Mouse (Mus musculus) megakaryocyte-erythroid progenitor cell, adult 5-6 weeks (primary cell): ENCODE measurements around the gene Pou2f2. TPM values are rescaled to one million over a fixed set of nuclear protein-coding genes. Genes with fewer than 3 reads are reported as not detected.

ENCODE experiments used
- ATAC-seq: replicated peaks from 2 replicates; pipeline ENCODE4 v1.8.0; 2016; ENCODE audit warnings: mild to moderate bottlenecking, inconsistent platforms; ENCODE audit not compliant: severe bottlenecking, poor library complexity, low FRiP score, low TSS enrichment
- total RNA-seq, 2 experiments: library from RNA; stranded (forward) in 1 of 2; stranded (reverse) in 1 of 2; fragments of 200-1000, 215-1000 nt in 1 of 2; fragments of >200 nt in 1 of 2; fragmentation: Nextera tagmentation in 1 of 2; gene quantifications; 2 replicates each; pipeline ENCODE4 v1.2.3; 2014 to 2017

Gene Pou2f2
- total RNA-seq (2014; fragmentation: Nextera tagmentation) (0.40 and 0.57 TPM in 2 replicates), total RNA-seq (2017) (0.91 TPM in 1 of 2 replicates, not detected in the other)

- peak; percentile 66 for ATAC-seq
Measured at GRCm38 (mm10) chr7:25179606-25180161, at the start of gene Pou2f2. TSS of gene Pou2f2 (minus strand) at chr7:25179726.

DNA sequence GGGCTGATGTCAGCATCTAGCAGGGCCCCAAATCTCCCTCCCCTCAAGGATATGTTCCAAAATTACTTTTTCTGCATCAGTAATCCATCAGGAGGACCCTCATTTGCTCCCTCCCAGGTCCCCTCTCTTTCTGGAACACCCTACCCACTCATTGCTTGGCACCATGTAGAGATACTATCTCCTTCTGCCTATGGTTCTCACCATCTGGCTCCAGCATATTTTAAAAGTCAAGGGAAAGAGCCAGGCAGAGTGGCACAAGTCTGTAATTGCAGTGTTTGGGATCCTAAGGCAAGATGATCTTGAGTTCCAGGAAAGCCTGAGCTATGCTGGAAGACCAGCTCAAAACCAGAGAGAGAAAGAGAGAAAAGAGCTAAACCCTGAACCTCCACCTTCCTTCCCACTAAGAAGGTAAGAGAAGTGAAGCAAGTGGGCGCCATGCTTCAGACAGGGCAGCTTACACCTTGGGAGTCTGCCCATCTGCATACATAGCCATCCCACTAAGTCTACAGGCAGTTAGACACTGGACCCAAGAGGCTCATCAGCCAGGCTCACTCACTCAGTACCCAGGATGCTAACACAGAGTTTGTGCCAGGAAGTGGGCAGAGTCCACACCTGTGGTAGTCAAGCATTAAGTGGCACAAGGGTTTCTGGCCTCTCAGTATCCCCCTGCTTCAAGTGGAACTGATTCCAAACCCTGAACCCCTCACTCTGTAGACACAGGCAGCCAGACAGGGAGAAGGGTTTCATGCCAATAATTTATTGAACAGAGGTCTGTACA lies 48.2 kb upstream of the Pou2f2 start:
- no peak for ATAC-seq

DNA sequence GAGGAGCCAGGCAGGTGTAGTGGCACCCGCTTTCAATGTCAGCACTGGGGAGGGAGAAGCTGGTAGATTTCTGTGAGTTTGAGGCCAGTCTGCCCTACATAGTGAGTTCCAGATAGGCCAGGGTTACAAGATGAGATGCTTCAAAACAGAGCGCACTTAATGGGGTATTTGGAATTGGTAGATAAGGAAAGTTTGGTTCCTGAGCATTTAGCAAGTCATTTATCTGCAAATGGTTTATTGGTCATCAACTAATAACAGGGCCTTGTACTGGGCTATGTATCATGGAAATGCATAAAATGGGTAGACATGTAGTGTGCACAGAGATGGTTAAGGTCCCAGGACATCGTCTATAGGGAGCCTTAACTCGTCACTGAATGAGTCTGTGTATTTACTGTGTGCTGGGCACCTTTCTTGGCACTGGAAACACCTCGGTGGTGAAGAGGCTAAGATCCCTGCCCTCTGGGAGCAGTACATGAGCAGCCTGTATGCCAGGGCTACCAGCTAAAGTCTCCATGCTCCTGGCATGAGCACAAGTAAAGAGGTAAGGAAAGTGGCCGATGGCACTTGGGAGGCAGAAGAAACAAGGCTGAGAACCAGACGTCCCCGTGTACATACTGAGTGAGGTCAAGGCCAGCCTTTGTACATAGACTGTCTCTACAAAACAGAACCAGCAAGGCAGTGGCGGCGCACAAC lies 42.9 kb upstream of the Pou2f2 start:
- no peak for ATAC-seq

DNA sequence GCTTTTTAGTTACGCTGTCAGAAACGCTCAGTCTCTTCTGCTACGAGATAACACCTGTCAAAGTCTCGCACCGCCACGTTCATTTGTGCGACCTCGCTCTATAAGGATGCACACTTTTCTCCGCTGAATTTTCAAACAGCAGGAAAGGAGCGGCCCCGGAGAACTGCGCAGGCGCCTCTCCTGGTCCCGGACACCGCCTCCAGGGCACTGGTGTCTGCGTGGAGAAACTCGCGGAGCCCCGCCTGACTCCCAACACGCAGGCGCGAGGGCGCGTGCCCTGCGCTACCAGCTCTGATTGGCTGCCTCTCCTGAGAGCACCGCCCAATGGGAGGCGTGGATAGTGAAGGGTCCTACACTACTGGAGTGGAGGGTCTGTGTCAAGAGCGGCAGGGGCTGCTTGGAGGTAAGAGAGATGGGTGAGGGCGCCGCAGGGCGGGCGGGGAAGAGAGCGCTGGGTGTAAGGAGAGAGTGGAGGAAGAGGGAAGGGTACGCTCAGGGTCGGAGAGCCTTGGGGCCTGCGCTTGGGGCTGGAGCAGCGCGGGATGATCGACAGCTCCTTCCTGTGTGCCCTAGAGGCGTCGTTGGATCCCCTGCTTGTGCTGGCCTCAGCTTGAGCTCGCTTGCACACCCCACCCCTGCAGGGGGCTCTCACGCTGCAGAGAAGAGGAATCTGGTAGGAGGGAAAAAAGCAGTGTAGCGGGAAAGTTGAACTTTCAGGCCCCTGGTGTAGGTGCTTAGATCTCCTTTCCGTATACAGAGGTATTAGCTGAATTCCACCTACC lies 41.8 kb upstream of the Pou2f2 start, which contains the start of gene Zfp526:
Gene Zfp526, plus strand, starts transcription at position 324 of the 782 bp plus-strand sequence.
- peak; percentile 63 for ATAC-seq

DNA sequence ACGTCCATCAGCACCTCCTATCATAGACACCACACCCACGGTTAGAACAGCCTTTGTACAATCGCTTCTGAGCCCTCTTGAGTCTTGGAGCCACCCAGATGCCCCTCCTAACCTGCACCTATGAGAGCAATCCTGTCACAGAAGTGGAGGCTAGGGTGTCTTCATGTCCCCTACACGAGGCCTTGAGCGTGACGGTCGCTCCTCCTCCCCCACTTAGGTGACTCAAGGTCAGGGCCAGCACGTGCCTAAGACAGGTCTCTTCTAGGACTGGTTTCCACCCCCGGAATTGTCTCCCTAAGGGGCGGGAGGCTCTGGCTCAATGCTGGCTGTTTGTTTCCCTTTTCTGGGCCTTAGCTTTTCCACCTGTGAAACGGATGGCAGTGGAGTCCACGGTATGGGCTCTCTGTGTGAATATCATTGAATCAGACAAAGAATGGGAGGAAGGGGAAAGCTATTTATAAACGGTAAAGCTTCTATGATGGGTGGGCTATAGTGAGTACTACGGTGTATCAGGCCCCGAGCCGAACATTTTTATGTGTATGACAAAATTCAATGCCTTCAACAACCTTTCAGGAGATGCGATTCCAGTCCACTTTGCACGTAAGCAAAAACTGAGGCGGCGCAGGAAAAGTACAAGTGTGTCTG lies 41.1 kb upstream of the Pou2f2 start, which contains the start of gene Dedd2:
Gene Dedd2, minus strand, starts transcription at position 159 of the 645 bp plus-strand sequence.
- peak; percentile 31 for ATAC-seq

DNA sequence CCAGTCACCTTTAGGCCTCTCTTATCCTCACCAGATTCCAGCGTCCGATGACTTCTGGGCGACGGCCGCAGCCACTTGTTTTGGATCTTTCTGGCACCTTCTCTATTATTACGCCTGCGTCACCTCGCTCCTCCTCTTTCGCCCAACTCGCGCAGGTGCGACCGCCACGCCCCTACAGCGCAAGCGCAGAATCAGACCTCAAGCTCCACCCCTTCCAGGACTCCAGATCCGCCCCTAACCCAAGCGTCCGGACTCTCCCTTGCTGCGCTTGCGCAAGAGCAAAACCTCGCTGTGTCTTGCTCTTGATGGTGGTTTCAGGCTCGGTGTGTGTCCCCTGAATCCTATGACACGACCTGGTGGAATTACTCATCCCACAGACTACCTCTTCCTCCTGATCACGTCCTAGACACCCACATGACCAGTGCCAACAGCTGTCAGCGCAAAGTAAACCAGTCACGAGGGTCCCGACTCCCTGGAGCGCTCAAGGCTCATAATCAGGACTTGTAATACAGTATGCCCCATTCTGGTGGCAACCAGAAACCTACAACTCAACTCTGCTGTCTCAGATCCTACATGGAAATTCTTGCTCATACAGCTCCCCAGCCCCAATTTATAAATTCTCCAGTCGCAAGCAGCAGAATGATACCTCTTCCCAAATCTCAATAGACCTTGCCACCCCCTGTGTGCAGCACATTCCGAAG lies 40.4 kb upstream of the Pou2f2 start:
- peak; percentile 50 for ATAC-seq

DNA sequence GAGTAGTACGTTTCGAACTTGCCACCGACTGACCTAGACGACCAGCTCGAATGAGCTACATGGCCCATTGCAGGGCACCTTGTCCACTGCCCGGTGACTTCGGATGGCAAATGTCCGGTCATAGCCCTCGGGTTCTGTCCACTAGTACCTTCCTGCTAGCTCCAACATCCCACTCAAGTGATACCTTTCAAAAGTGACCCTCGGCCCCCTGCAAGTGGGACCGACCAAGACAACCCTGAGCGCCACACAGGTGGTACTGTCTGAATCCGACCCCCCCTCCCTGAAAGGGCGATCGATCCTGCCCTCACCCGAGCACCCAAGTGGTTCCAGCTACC lies 39.9 kb upstream of the Pou2f2 start:
- 0 out of 2 replicates have a peak, but pooled peaks have one; percentile 0 for ATAC-seq

DNA sequence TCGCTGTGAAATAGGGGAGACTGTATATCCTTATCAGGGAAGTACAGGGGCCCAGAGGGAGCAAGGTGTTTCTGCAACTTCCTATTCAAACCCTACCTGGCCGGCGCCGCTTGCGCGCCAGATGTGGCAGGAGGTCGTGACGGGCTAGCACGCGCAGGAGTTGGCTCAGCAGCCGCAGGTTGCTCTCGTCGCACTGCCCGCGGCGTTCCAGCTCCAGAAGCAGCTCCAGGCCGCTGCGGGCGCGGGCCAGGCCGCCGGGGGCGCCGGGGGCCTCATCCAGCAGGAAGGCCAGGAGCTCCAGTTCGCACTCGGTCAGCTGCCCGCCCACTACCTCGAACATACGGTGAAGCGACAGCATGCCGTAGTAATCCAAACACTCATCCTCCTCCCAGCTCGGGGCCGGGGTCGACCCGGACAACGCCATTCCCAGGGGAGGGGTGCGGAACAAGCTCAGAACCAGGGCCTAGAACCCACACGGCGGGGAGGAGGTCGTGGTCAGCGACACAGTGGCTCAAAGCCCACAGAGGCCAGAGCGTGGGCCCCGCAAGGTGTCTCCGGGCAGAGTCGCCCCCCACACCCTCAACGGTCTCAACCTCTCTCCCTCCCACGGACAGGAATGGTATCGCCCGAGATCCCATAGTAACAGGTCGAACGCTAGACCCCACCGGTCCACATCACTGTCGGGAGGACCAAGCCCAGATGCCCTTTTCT lies 39.3 kb upstream of the Pou2f2 start:
- peak; percentile 18; the same call in 1 of the 2 replicates for ATAC-seq

DNA sequence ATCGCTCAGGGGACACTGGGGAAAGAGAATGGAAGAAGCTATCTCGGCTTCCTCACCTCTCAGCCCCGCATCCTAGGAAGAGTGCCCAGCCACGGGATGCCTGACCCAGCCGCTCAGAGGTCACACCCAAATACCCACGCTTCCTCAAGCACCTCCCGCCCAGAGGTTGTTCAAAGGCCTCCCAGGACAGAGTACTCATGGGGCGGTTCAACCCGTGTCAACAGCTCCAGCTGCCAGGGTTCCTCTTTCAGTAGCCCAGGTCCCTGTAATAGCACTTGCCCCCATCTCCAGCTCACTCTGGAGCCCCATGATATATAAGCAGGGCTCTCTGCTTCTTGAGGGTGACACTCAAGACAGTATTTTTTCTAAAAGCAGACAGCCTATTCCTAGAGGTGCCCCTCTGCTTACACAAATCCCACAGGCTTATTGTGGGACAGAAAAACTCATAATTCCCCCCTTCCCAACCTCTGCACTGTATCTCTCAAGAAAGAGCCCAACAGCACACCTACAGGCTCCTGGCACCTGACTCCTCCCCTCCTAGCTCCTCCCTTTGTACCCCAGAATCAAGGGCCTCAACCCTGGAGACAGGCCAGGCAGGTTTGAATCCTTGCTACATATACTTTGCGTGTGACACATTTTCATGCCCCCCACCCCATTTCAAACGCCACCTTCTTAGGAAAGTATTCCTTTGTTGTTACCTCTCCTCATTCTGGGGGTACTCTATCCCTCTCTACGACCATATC lies 38.3 kb upstream of the Pou2f2 start:
- ATAC-seq: no peak

GRCm38 (mm10) chr7:25214172-25214571 lies 34.6 kb upstream of the Pou2f2 start:
- ATAC-seq: no peak

DNA sequence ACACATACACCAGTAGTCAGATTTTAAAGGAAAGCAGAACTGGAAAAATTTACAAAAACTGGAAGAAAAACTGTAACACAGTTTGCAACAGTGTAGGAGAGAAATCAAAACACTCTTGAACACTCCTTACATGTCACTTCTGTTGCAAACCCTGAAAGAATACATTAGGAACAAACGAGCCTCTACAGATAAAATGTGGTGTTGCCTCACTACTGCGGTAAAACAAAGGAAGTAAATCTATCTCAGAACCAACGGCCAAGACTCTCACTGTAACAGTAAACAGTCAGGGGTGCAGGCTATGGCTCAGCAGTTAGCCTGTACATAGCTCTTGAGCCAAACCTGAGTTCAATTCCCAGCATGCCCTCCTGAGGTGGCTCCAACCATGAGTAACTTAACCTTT lies 33.6 kb upstream of the Pou2f2 start:
- 0 out of 2 replicates have a peak, but pooled peaks have one; percentile 25 for ATAC-seq

DNA sequence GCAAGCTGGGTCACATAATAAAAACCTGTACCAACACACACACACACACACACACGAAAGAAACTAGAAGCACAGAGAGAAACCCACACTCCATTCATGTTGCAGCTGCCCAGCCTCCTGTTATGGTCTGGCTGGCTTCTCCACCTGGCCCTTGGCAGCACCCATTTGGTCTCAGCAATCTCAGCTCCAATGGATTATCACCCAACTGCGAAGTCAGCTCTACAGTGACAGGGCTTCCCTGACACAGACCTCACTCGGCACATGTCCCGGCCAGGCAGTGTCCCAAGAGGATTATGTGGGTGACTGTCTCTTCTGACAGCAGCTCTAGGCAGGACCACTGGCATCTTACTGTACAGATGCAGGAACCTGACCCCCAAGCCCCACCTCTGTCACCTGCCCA lies 31.0 kb upstream of the Pou2f2 start:
- no peak for ATAC-seq

DNA sequence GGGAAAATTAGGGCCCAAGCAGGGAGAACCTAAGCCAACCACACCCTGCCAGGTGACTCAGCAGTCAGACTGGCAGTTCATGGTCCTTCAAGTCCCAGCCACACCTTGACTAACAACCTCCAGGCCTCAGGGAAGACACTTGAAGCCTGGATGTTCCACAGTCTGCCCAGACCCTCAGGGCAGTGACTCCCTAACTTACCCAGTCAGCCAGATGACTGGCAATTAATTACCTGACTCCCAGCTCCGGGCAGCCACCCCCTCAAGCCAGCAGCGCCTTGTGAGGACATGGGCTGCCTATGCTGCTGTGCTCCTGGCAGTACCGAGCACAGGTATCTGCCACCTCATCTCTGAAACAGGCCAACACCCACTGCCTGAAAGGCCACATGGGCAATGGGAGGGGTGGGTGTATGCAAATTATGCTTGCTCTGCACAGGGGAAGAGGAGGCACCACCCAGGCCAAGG lies 29.7 kb upstream of the Pou2f2 start:
- peak; percentile 50 for ATAC-seq

DNA sequence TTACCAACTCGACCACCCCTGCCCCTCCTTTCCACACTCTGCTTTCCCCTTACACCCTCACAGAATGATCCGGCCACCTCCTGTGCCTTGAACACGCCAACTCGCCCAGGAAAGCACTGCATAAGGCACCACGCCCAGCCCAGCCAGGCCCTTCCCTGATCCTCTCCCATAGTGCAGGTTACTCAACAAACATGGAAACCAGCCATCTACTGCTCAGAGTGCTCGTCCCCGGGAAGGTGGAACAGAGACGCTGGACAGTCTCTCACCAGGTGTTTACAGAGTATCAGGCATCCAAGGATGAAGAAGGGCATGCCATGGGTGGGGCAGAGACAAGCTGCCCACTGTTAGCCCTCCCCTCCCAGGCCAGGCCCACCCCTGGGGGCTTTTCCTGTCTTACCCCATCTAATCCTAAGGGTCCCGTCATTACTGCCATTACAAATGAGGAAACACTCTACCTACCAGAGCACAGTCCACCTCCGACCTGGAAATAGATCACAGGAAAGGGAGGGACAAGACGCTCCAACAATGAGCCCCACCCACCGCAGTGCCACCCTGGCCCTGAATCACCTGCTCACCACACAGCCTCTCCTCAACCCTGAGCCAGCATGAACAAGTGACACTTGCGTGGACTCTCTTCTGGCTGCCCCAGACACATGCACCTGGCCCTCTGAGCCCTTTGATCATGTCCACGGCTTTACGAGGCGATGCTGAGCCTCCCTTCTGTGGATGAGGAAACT lies 26.7 kb upstream of the Pou2f2 start:
- no peak for ATAC-seq

DNA sequence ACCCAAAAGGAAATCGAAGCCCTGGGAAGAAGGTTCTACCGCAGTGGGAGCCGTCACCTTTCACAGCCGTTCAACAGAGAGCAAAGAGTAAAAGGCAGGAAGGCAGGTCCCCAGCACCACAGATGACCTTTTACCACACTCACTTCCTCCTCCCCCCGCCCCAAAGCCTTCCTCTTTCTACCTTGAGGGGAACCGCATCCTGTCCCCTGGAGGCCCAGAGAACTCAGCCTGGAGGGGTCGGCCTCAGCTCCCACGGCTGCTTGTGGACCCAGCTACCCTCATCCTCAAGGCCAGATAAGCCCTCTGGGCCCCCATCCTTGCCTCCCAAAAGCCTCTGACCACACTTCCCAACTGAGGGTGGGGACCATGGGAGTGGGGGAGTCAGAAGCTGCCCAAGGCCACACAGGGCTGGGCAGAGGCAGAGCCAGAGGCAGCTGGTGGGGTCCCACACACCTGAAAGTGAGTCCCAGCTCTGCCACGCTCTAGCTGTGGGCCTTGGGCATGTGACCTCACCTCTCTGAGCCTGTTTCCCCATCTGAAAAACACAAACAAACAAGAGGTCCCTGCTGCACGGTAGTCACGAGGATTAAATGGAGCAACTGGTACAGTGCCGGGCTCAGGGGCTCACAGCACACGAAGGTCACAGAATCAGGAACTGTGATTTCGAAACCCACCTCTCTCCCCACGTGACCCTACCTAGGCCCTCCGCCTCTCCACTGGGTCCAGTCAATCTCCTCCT lies 26.0 kb upstream of the Pou2f2 start:
- no peak for ATAC-seq

- no peak for ATAC-seq
Measured at GRCm38 (mm10) chr7:25203624-25204023, 24.1 kb upstream of the Pou2f2 start.
